Mouse (Mus musculus) brain, embryonic 18.5 days (tissue): Measurements from ENCODE around the gene Kcnj5.
A peak's percentile ranks its signal among the peaks of the same experiment; 100 is the strongest.

Source experiments
- DNase-seq: peaks from one replicate; pipeline ENCODE4 v3.0.0-alpha.2; 2012; ENCODE audit warnings: low read depth, low spot score

Kcnj5 gene

GRCm38 (mm10) chr9:32320167-32320566 is 24.0 kb downstream of the Kcnj5 start:
- DNase-seq: no peak

- no peak for DNase-seq
Observed at GRCm38 (mm10) chr9:32315999-32316398, 28.2 kb downstream of the Kcnj5 start.

- DNase-seq: no peak
Observed at GRCm38 (mm10) chr9:32314071-32314470, 30.1 kb downstream of the Kcnj5 start.

- no peak for DNase-seq
Observed at GRCm38 (mm10) chr9:32312208-32312607, 31.9 kb downstream of the Kcnj5 start.

GRCm38 (mm10) chr9:32311786-32312185 is 32.4 kb downstream of the Kcnj5 start:
- DNase-seq: no peak

- DNase-seq: no peak
Observed at GRCm38 (mm10) chr9:32302501-32303150, 41.5 kb downstream of the Kcnj5 start.

- no peak for DNase-seq
Observed at GRCm38 (mm10) chr9:32295061-32295800, 48.9 kb downstream of the Kcnj5 start.

- peak; percentile 26 for DNase-seq
Observed at GRCm38 (mm10) chr9:32292686-32293085, 51.5 kb downstream of the Kcnj5 start.

- DNase-seq: no peak
Observed at GRCm38 (mm10) chr9:32291618-32292017, 52.5 kb downstream of the Kcnj5 start.

GRCm38 (mm10) chr9:32283591-32283990 is 60.6 kb downstream of the Kcnj5 start:
- DNase-seq: no peak

- no peak for DNase-seq
Observed at GRCm38 (mm10) chr9:32280456-32280855, 63.7 kb downstream of the Kcnj5 start.

- DNase-seq: no peak
Observed at GRCm38 (mm10) chr9:32279789-32280188, 64.4 kb downstream of the Kcnj5 start.

GRCm38 (mm10) chr9:32278052-32278451 is 66.1 kb downstream of the Kcnj5 start:
- DNase-seq: no peak

GRCm38 (mm10) chr9:32271896-32272444 is 72.2 kb downstream of the Kcnj5 start:
- peak; percentile 62 for DNase-seq
